Mouse (Mus musculus) limb, embryonic 11.5 days (tissue): ENCODE results near the gene Cd47. TPM values are rescaled to one million over a fixed set of nuclear protein-coding genes. Genes with fewer than 3 reads are reported as not detected.

Experiments
- ATAC-seq: fragments of 200-750 bp; cut with Nextera tagmentation; 2 replicates; pipeline ENCODE4 v1.8.0; 2017; ENCODE audit warnings: low read depth; ENCODE audit not compliant: insufficient number of reproducible peaks, low FRiP score, low TSS enrichment
- DNase-seq: peaks from one replicate; pipeline ENCODE4 v3.0.0-alpha.2; 2015; ENCODE audit warnings: low spot score
- H3K27ac ChIP-seq: fragments of 300-500 bp; sonication (generic); replicated peaks from 2 replicates; pipeline ENCODE4 v1.5.1; 2014; ENCODE audit warnings: low read depth, mild to moderate bottlenecking, low read length
- H3K27me3 ChIP-seq: fragments of 300-500 bp; sonication (generic); 2 replicates; pipeline ENCODE4 v1.6.1; 2014; ENCODE audit warnings: mild to moderate bottlenecking, low read length, mixed read lengths; ENCODE audit not compliant: control insufficient read depth, insufficient read depth
- H3K36me3 ChIP-seq: fragments of 300-500 bp; sonication (generic); 2 replicates; pipeline ENCODE4 v1.6.1; 2014; ENCODE audit warnings: mild to moderate bottlenecking, low read length, moderate library complexity, mixed read lengths; ENCODE audit not compliant: control insufficient read depth, insufficient read depth
- H3K4me1 ChIP-seq: fragments of 300-500 bp; sonication (generic); 2 replicates; pipeline ENCODE4 v1.6.1; 2014; ENCODE audit warnings: low read length, mixed read lengths; ENCODE audit not compliant: control insufficient read depth, insufficient read depth
- H3K4me2 ChIP-seq: fragments of 300-500 bp; sonication (generic); 2 replicates; pipeline ENCODE4 v1.6.1; 2014; ENCODE audit warnings: low read depth, mild to moderate bottlenecking, moderate library complexity; ENCODE audit not compliant: severe bottlenecking
- H3K4me3 ChIP-seq: fragments of 300-500 bp; sonication (generic); 2 replicates; pipeline ENCODE4 v1.5.1; 2014; ENCODE audit warnings: low read depth, low read length
- H3K9ac ChIP-seq: fragments of 300-500 bp; sonication (generic); 2 replicates; pipeline ENCODE4 v1.6.1; 2014; ENCODE audit warnings: mild to moderate bottlenecking, low read length
- H3K9me3 ChIP-seq: fragments of 300-500 bp; sonication (generic); 2 replicates; pipeline ENCODE4 v1.6.1; 2016; ENCODE audit warnings: low read length; ENCODE audit not compliant: control insufficient read depth
- WGBS: fragments of 180-500 bp; shearing (Covaris S2); extraction: QIAGEN DNeasy Blood & Tissue Kit; methylation state at CpG from one replicate; pipeline ENCODE4 v1.1.7; 2014; 5-methylcytosine and 5-hydroxymethylcytosine counted together
- polyA plus RNA-seq: library from polyadenylated mRNA; unstranded; fragments of >200 nt; fragmentation: Nextera tagmentation; extraction: Ambion mirVana; gene quantifications from 2 replicates; pipeline ENCODE4 v1.2.1, GENCODE M21; 2014

The Cd47 gene
- polyA plus RNA-seq, 1 experiment from 2014 or later, result 32.7 TPM

GRCm38 (mm10) chr16:49894624-49895023, 94.3 kb downstream of the Cd47 start:
- H3K27ac ChIP-seq, result no peak overlapping the region
- H3K4me1 ChIP-seq, result 0 out of 2 replicates have a peak, but pooled peaks cover 2% of the 10 kb centered on the region
- no peaks in the 10 kb centered on the region; the same call in 1 of the 2 replicates for H3K36me3 ChIP-seq
- ATAC-seq, result no peak
- no peak overlapping the region for H3K4me3 ChIP-seq
- WGBS, result 63% methylated on average over 4 of the region's 4 CpGs
- H3K9me3 ChIP-seq, result no peaks in the 10 kb centered on the region; the same call in 1 of the 2 replicates
- H3K4me2 ChIP-seq, result no peak overlapping the region
- no peak overlapping the region for H3K9ac ChIP-seq
- no peak for DNase-seq
- no peaks in the 10 kb centered on the region for H3K27me3 ChIP-seq

- no peak overlapping the region for H3K4me2 ChIP-seq
- H3K27me3 ChIP-seq, result no peaks in the 10 kb centered on the region
- ATAC-seq, result no peak
- no peaks in the 10 kb centered on the region; the same call in 1 of the 2 replicates for H3K9me3 ChIP-seq
- no peaks in the 10 kb centered on the region; the same call in 1 of the 2 replicates for H3K36me3 ChIP-seq
- WGBS, result 78% methylated on average over 8 of the region's 8 CpGs
- H3K9ac ChIP-seq, result no peak overlapping the region
- no peak overlapping the region for H3K4me3 ChIP-seq
- H3K27ac ChIP-seq, result no peak overlapping the region
- H3K4me1 ChIP-seq, result 0 out of 2 replicates have a peak, but pooled peaks cover 2% of the 10 kb centered on the region
- no peak for DNase-seq
Observed at GRCm38 (mm10) chr16:49896132-49896531, 95.8 kb downstream of the Cd47 start.

GRCm38 (mm10) chr16:49901395-49901794, 101.1 kb downstream of the Cd47 start:
- DNase-seq (no peak), ATAC-seq (no peak)
- H3K27ac ChIP-seq, result no peak overlapping the region
- no peaks in the 10 kb centered on the region for H3K27me3 ChIP-seq
- no peaks in the 10 kb centered on the region for H3K9me3 ChIP-seq
- H3K4me3 ChIP-seq, result no peak overlapping the region
- peaks cover 15% of the 10 kb centered on the region for H3K4me1 ChIP-seq
- H3K4me2 ChIP-seq, result no peak overlapping the region
- no peak overlapping the region for H3K9ac ChIP-seq
- H3K36me3 ChIP-seq, result no peaks in the 10 kb centered on the region

- H3K9me3 ChIP-seq, result no peaks in the 10 kb centered on the region
- H3K4me1 ChIP-seq, result peaks cover 18% of the 10 kb centered on the region
- no peak overlapping the region for H3K9ac ChIP-seq
- H3K27ac ChIP-seq, result no peak overlapping the region
- WGBS, result 95% methylated on average over 5 of the region's 5 CpGs
- DNase-seq, result no peak
- H3K4me2 ChIP-seq, result no peak overlapping the region
- H3K4me3 ChIP-seq, result no peak overlapping the region
- no peaks in the 10 kb centered on the region for H3K27me3 ChIP-seq
- no peaks in the 10 kb centered on the region for H3K36me3 ChIP-seq
- no peak for ATAC-seq
Observed at GRCm38 (mm10) chr16:49902083-49902482, 101.8 kb downstream of the Cd47 start.

GRCm38 (mm10) chr16:49904248-49904930, 104.1 kb downstream of the Cd47 start:
- Histone ChIP-seq H3K36me3 (no peaks in the 10 kb centered on the region), H3K4me3 (no peak overlapping the region), H3K27me3 (no peaks in the 10 kb centered on the region), H3K4me1 (peaks cover 22% of the 10 kb centered on the region), H3K9ac (no peak overlapping the region), H3K4me2 (no peak overlapping the region), H3K27ac (no peak overlapping the region), H3K9me3 (no peaks in the 10 kb centered on the region)
- DNase-seq, result no peak
- ATAC-seq, result no peak
- WGBS, result 86% methylated on average over 10 of the region's 10 CpGs

- Histone ChIP-seq H3K9me3 (no peaks in the 10 kb centered on the region), H3K4me1 (peaks cover 22% of the 10 kb centered on the region), H3K9ac (no peak overlapping the region), H3K4me2 (no peak overlapping the region), H3K27ac (peak overlapping the region; percentile 73; the same call in 1 of the 2 replicates), H3K36me3 (no peaks in the 10 kb centered on the region), H3K27me3 (no peaks in the 10 kb centered on the region), H3K4me3 (no peak overlapping the region)
- ATAC-seq (peak; percentile 14), DNase-seq (no peak)
- WGBS, result 28% methylated on average over 3 of the region's 3 CpGs
Observed at GRCm38 (mm10) chr16:49905041-49905440, 104.7 kb downstream of the Cd47 start.

- ATAC-seq, result peak; percentile 75
- 22% methylated on average over 8 of the region's 8 CpGs for WGBS
- Histone ChIP-seq H3K9ac (no peak overlapping the region), H3K27ac (peak overlapping the region; percentile 73; the same call in 1 of the 2 replicates), H3K9me3 (no peaks in the 10 kb centered on the region), H3K27me3 (no peaks in the 10 kb centered on the region), H3K4me1 (peaks cover 22% of the 10 kb centered on the region), H3K36me3 (no peaks in the 10 kb centered on the region), H3K4me3 (no peak overlapping the region), H3K4me2 (peak overlapping the region; percentile 17; the same call in 1 of the 2 replicates)
- DNase-seq, result peak; percentile 67
Observed at GRCm38 (mm10) chr16:49905601-49906001, 105.3 kb downstream of the Cd47 start.

- H3K4me1 ChIP-seq, result peaks cover 22% of the 10 kb centered on the region
- no peak for ATAC-seq
- H3K27ac ChIP-seq, result peak overlapping the region; percentile 73; the same call in 1 of the 2 replicates
- H3K9ac ChIP-seq, result no peak overlapping the region
- 39% methylated on average over 5 of the region's 5 CpGs for WGBS
- H3K9me3 ChIP-seq, result no peaks in the 10 kb centered on the region
- no peaks in the 10 kb centered on the region for H3K36me3 ChIP-seq
- no peak for DNase-seq
- peak overlapping the region; percentile 17; the same call in 1 of the 2 replicates for H3K4me2 ChIP-seq
- no peak overlapping the region for H3K4me3 ChIP-seq
- H3K27me3 ChIP-seq, result no peaks in the 10 kb centered on the region
Observed at GRCm38 (mm10) chr16:49906066-49906465, 105.7 kb downstream of the Cd47 start.
